Mouse (Mus musculus) hindbrain, postnatal 0 days (tissue): ENCODE measurements at regions not wholly inside any gene's neighbourhood (a gene's known extent, or its start where the extent isn't known, plus 50 kb on each side); places are given as distances from the start of the nearest gene placed in this dataset.

ENCODE experiments used
- ATAC-seq: fragments of 200-750 bp; cut with Nextera tagmentation; 2 replicates; pipeline ENCODE4 v1.8.0; 2017; ENCODE audit warnings: mild to moderate bottlenecking, moderate TSS enrichment, moderate library complexity
- DNase-seq: peaks from one replicate; pipeline ENCODE4 v3.0.0-alpha.2; 2015; ENCODE audit warnings: low spot score
- H3K27ac ChIP-seq: fragments of 300-500 bp; sonication (generic); 2 replicates; pipeline ENCODE4 v1.5.1; 2014; ENCODE audit warnings: mild to moderate bottlenecking
- H3K27me3 ChIP-seq: fragments of 300-500 bp; sonication (generic); 2 replicates; pipeline ENCODE4 v1.6.1; 2014; ENCODE audit warnings: low read length, mixed read lengths; ENCODE audit not compliant: insufficient read depth
- H3K36me3 ChIP-seq: fragments of 300-500 bp; sonication (generic); 2 replicates; pipeline ENCODE4 v1.6.1; 2014; ENCODE audit warnings: low read length, mixed read lengths; ENCODE audit not compliant: insufficient read depth
- H3K4me1 ChIP-seq: fragments of 300-500 bp; sonication (generic); 2 replicates; pipeline ENCODE4 v1.6.1; 2014; ENCODE audit warnings: antibody characterized with exemption, low read length, mixed read lengths; ENCODE audit not compliant: insufficient read depth
- H3K4me2 ChIP-seq: fragments of 300-500 bp; sonication (generic); 2 replicates; pipeline ENCODE4 v1.6.1; 2014; ENCODE audit warnings: low read depth, mild to moderate bottlenecking, low read length, moderate library complexity, mixed read lengths
- H3K4me3 ChIP-seq: fragments of 300-500 bp; sonication (generic); 2 replicates; pipeline ENCODE4 v1.5.1; 2014; ENCODE audit warnings: low read length
- H3K9ac ChIP-seq: fragments of 300-500 bp; sonication (generic); replicated peaks from 2 replicates; pipeline ENCODE4 v1.6.1; 2014; ENCODE audit warnings: mild to moderate bottlenecking, low read length, moderate library complexity, mixed read lengths
- H3K9me3 ChIP-seq: fragments of 300-500 bp; sonication (generic); 2 replicates; pipeline ENCODE4 v1.6.1; 2016; ENCODE audit warnings: low read length, mixed read lengths
- CTCF ChIP-seq: IDR thresholded peaks from 2 replicates; pipeline ENCODE4 v1.5.1; 2016; ENCODE audit warnings: antibody characterized with exemption, control low read depth, low read depth
- WGBS: fragments of 180-500 bp; shearing (Covaris S2); extraction: QIAGEN DNeasy Blood & Tissue Kit; methylation state at CpG from one replicate; pipeline ENCODE4 v1.1.7; 2014; 5-methylcytosine and 5-hydroxymethylcytosine counted together

DNA sequence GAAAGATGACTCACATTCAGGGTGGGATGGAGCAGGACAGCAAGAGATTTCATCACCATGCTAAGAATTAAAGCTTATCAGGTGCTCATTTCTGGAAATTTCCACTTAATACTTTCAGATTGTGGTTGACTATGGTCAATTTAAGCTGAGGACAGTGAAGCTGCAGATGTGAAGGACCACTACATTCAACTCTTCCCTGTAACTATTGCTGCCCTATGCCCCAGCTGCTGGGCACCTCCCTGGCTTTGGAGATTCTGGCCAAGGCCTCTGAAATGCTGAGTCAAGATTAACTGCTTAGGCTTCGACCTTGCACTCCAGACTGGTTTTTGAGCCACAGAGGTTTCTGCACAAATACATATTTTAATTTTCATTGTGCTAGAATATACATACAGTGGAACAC lies 140.4 kb upstream of the Grik3 start:
- Histone ChIP-seq H3K27ac (no peak overlapping the region), H3K27me3 (no peaks in the 10 kb centered on the region), H3K4me2 (no peak overlapping the region), H3K9ac (no peak overlapping the region), H3K4me3 (no peak overlapping the region), H3K36me3 (no peaks in the 10 kb centered on the region), H3K9me3 (no peaks in the 10 kb centered on the region), H3K4me1 (no peaks in the 10 kb centered on the region)
- no peak for TF ChIP-seq CTCF
- ATAC-seq (no peak), DNase-seq (no peak)
- 81% methylated on average over 1 of the region's 1 CpGs for WGBS

DNA sequence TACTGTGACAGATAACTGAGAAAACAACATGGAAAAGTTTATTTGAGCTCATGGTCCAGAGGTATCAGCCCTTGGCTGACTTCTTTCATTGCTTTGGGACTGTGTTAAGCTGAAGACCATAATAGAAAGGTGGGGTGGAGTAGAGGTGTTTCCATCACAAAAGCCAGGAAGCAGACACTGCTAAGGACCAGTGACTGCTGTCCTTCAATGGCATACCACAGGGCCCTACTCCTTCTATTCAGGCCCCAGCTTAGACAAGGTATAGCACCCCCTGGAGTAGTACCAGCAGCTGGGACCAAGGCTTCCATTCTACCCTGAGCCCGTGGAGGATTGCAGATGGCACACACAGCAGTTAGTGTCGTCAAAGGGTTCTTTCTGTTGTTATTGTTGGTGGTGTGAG lies 151.4 kb upstream of the Grik3 start:
- Histone ChIP-seq H3K27me3 (no peaks in the 10 kb centered on the region), H3K27ac (no peak overlapping the region), H3K36me3 (no peaks in the 10 kb centered on the region), H3K9ac (no peak overlapping the region), H3K4me1 (no peaks in the 10 kb centered on the region), H3K9me3 (no peaks in the 10 kb centered on the region), H3K4me3 (no peak overlapping the region), H3K4me2 (no peak overlapping the region)
- ATAC-seq (no peak), DNase-seq (no peak)
- WGBS: 82% methylated on average over 2 of the region's 2 CpGs
- no peak for TF ChIP-seq CTCF

DNA sequence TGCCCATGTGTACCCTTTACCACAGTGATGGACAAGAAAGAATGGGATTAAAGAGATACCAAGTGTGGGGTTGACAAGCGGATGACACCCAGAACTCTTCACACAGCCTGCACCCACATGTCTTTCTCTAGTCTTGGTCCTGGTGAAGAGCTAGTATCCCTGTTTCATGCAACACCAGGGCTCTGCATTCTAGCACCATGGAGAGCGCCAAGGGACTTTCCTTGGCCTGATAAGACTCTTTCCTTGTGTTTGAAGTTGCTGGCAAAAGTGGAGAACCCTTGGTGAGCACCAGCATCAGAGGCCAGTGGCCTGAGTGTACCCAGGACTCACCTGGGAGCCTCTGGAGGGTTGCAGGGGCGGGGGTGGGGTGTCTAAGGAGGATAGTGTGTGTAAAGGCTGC lies 161.7 kb upstream of the Grik3 start:
- Histone ChIP-seq H3K4me1 (no peaks in the 10 kb centered on the region), H3K36me3 (no peaks in the 10 kb centered on the region), H3K9me3 (no peaks in the 10 kb centered on the region), H3K9ac (no peak overlapping the region), H3K27ac (no peak overlapping the region), H3K27me3 (no peaks in the 10 kb centered on the region), H3K4me2 (no peak overlapping the region), H3K4me3 (no peak overlapping the region)
- TF ChIP-seq CTCF: no peak
- WGBS: 38% methylated on average over 3 of the region's 3 CpGs
- ATAC-seq: no peak
- no peak for DNase-seq

GRCm38 (mm10) chr4:125324495-125324894 lies 166.0 kb upstream of the Grik3 start:
- Histone ChIP-seq H3K27me3 (no peaks in the 10 kb centered on the region), H3K36me3 (no peaks in the 10 kb centered on the region), H3K9ac (no peak overlapping the region), H3K4me1 (no peaks in the 10 kb centered on the region), H3K9me3 (no peaks in the 10 kb centered on the region), H3K4me2 (no peak overlapping the region), H3K27ac (no peak overlapping the region), H3K4me3 (no peak overlapping the region)
- DNase-seq (no peak), ATAC-seq (no peak)
- 71% methylated on average over 3 of the region's 3 CpGs for WGBS
- TF ChIP-seq CTCF: no peak

DNA sequence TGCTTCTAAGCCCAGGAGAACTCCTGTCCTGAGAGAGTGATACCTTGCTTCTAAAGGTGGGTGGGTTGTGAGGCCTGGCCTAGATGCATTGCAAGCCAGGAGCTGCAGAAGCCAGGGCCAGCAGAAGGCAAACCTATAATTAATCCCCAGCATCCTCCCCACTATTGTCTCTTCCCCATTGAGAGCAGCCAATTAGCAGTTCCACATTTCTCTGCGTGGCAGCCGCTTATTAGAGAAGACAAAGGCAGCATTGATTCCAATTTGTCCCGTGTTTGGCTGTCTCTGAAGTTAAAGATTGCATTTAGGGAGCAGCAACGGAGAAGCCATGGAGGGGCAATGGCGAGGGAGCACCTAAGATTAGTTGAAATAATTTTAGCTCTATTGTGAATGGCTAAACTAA lies 171.2 kb upstream of the Grik3 start:
- WGBS: 26% methylated on average over 5 of the region's 5 CpGs
- TF ChIP-seq CTCF: no peak
- no peak overlapping the region for H3K27ac ChIP-seq
- H3K9ac ChIP-seq: no peak overlapping the region
- no peaks in the 10 kb centered on the region for H3K27me3 ChIP-seq
- no peak overlapping the region for H3K4me3 ChIP-seq
- H3K9me3 ChIP-seq: no peaks in the 10 kb centered on the region
- DNase-seq (peak; percentile 26), ATAC-seq (no peak)
- no peak overlapping the region for H3K4me2 ChIP-seq
- H3K4me1 ChIP-seq: peaks cover 14% of the 10 kb centered on the region
- H3K36me3 ChIP-seq: no peaks in the 10 kb centered on the region

GRCm38 (mm10) chr4:125318293-125318692 lies 172.2 kb upstream of the Grik3 start:
- 51% methylated on average over 8 of the region's 8 CpGs for WGBS
- no peak overlapping the region for H3K4me3 ChIP-seq
- H3K27me3 ChIP-seq: no peaks in the 10 kb centered on the region
- H3K27ac ChIP-seq: no peak overlapping the region
- no peaks in the 10 kb centered on the region for H3K36me3 ChIP-seq
- H3K4me2 ChIP-seq: no peak overlapping the region
- no peak for ATAC-seq
- no peak for DNase-seq
- no peak overlapping the region for H3K9ac ChIP-seq
- TF ChIP-seq CTCF: no peak
- peaks cover 14% of the 10 kb centered on the region for H3K4me1 ChIP-seq
- no peaks in the 10 kb centered on the region for H3K9me3 ChIP-seq

GRCm38 (mm10) chr4:125316876-125317275 lies 173.6 kb upstream of the Grik3 start:
- Histone ChIP-seq H3K27me3 (no peaks in the 10 kb centered on the region), H3K4me1 (peaks cover 14% of the 10 kb centered on the region), H3K4me2 (no peak overlapping the region), H3K9me3 (no peaks in the 10 kb centered on the region), H3K27ac (no peak overlapping the region), H3K36me3 (no peaks in the 10 kb centered on the region), H3K9ac (no peak overlapping the region), H3K4me3 (no peak overlapping the region)
- DNase-seq (no peak), ATAC-seq (no peak)
- no peak for TF ChIP-seq CTCF
- 75% methylated on average over 3 of the region's 3 CpGs for WGBS
